Mouse (Mus musculus): Measurements from ENCODE around the gene Polr2e. TPM values are rescaled to one million over a fixed set of nuclear protein-coding genes. Genes with fewer than 3 reads are reported as not detected.

The Polr2e gene
- 146 TPM for polyA plus RNA-seq (2021)

GRCm38 (mm10) chr10:80039559-80039979, at the start of gene Polr2e:
Gene Polr2e, minus strand, starts transcription at chr10:80039795.
- CTCF ChIA-PET: no interaction called here
- no peaks in the 10 kb centered on the region for H3K27me3 ChIP-seq
- peak; percentile 24 for ATAC-seq

DNA sequence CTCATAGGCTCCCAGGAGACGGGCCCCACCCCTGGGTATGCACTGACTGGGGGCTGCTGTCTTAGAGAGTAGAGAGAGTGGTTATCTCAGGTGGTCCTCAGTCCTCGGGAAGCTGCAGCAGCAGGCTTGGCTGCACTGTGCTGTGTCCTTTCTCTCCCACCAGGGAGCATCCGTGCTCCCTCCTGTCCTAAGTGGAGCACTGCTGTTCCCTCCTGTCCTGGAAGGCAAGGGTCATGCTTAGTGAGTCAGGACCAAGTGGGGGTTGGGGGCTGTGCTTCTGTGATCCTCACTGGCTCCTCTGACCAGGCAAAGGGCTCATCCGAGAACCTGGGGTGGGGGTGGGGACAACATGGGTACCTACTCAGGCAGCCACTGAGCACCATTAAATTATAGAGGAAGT, 49.6 kb upstream of the Polr2e start:
- ChIA-PET CTCF (no interaction called here), POLR2A (no interaction called here)
- H3K27me3 ChIP-seq: no peaks in the 10 kb centered on the region
- TF ChIP-seq CTCF (IDR thresholded peaks at IDR 0.05): no peak
- in situ Hi-C loops (cut with MboI; ENCODE audit: low pct_unique_long_range_greater_than_20kb): no loop called here
- DNase-seq (ENCODE audit: low read depth, low spot score) (no peak), ATAC-seq (no peak)

More at GRCm38 (mm10) chr10:80039559-80039979, at the start of gene Polr2e:
- POLR2A ChIA-PET: interaction anchor here (0.6 to 1.5 kb wide), 6 partner anchors 11 to 117 kb away, joined by 3 read pairs; no protein-coding TSS in a partner anchor
- in situ Hi-C loops (cut with MboI; ENCODE audit: low pct_unique_long_range_greater_than_20kb): no loop called here
- TF ChIP-seq CTCF (IDR thresholded peaks at IDR 0.05): no peak
- DNase-seq (ENCODE audit: low read depth, low spot score): peak; percentile 82

DNA sequence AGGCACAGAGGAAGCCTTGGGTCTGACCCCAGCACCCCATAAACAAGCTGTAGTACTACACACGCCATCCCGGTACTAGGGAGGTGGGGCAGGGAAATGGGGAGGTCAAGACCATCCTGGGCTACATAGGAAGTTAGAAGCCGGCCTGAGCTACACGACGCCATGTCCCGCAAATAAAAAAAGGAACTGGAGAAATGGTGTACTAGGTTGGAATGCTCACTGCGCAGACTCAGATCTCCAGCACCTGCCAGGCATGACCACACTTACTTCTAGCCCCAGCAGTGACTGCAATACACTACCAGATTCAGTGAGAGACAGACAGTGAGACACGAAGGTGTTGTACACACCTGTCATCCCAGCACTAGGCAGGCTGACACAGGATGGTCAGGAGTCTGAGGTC, 47.9 kb upstream of the Polr2e start:
- DNase-seq (ENCODE audit: low read depth, low spot score): no peak
- ChIA-PET CTCF (interaction anchor here (1.0 to 1.2 kb wide), 2 partner anchors 11 to 20 kb away, joined by 3 to 4 read pairs; no protein-coding TSS in a partner anchor), POLR2A (interaction anchor here (1.2 to 5.7 kb wide), 2 partner anchors 13 to 26 kb away, joined by 3 to 47 read pairs; no protein-coding TSS in a partner anchor)
- H3K27me3 ChIP-seq: no peaks in the 10 kb centered on the region
- no peak for ATAC-seq
- in situ Hi-C loops (cut with MboI; ENCODE audit: low pct_unique_long_range_greater_than_20kb): no loop called here
- no peak for TF ChIP-seq CTCF (IDR thresholded peaks at IDR 0.05)

GRCm38 (mm10) chr10:80086847-80087246, 47.3 kb upstream of the Polr2e start:
- peak; percentile 78 for ATAC-seq
- ChIA-PET CTCF (interaction anchor here (1.2 kb wide), 1 partner anchor 21 kb away, joined by 3 read pairs; no protein-coding TSS in a partner anchor), POLR2A (interaction anchor here (1.0 to 5.7 kb wide), 3 partner anchors 13 to 34 kb away, joined by 3 to 47 read pairs (median 3); no protein-coding TSS in a partner anchor)
- no peaks in the 10 kb centered on the region for H3K27me3 ChIP-seq
- TF ChIP-seq CTCF (IDR thresholded peaks at IDR 0.05): no peak
- in situ Hi-C loops (cut with MboI; ENCODE audit: low pct_unique_long_range_greater_than_20kb): no loop called here
- no peak for DNase-seq (ENCODE audit: low read depth, low spot score)

DNA sequence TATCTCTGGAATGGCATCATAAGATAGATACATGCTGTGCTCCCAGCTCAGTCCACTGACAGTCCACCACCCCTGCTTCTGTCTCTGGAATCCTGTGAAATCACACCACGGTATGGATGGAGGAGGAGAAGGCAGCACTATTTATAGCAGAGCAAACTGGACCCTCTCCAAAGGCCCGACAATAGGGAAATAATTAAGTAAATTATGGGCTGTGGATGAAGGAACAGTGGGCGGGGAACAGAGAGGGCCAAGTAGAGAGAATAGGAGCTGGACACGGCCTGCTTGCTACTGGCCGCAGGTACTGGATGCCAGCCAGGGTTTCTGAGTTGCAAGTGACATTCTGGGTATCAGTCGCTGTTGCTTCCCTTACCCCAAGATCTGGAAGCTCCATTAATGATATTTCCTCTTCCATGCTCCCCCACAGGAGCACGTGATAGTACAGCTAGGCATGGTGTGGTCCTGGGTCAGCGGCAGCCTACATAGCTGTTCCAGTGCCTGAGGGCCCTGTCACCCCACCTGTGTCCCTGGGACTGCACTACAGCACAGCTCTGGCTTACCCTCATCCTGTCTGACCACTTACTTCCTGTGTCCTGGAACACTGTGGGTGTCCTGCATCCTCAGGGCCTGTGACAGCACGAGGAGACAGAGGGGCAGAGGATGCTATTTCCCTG, 45.4 kb upstream of the Polr2e start:
- no peaks in the 10 kb centered on the region for H3K27me3 ChIP-seq
- CTCF ChIA-PET: interaction anchor here (0.7 to 1.4 kb wide), 2 partner anchors 9 to 15 kb away, joined by 3 to 4 read pairs; no protein-coding TSS in a partner anchor
- POLR2A ChIA-PET: interaction anchor here (1.0 to 5.7 kb wide), 3 partner anchors 11 to 29 kb away, joined by 4 to 47 read pairs (median 7); no protein-coding TSS in a partner anchor
- peak; percentile 22 for ATAC-seq
- no peak for TF ChIP-seq CTCF (IDR thresholded peaks at IDR 0.05)
- DNase-seq (ENCODE audit: low read depth, low spot score): peak; percentile 68
- in situ Hi-C loops (cut with MboI; ENCODE audit: low pct_unique_long_range_greater_than_20kb): no loop called here

- TF ChIP-seq CTCF (IDR thresholded peaks at IDR 0.05): no peak
- in situ Hi-C loops (cut with MboI; ENCODE audit: low pct_unique_long_range_greater_than_20kb): no loop called here
- CTCF ChIA-PET: interaction anchor here (1.4 kb wide), 1 partner anchor 10 kb away, joined by 3 read pairs; no protein-coding TSS in a partner anchor
- no peak for ATAC-seq
- no peaks in the 10 kb centered on the region for H3K27me3 ChIP-seq
- DNase-seq (ENCODE audit: low read depth, low spot score): no peak
- POLR2A ChIA-PET: interaction anchor here (1.2 to 1.9 kb wide), 2 partner anchors 9 to 25 kb away, joined by 3 to 4 read pairs; no protein-coding TSS in a partner anchor
Measured at GRCm38 (mm10) chr10:80081075-80081474, 41.5 kb upstream of the Polr2e start.

DNA sequence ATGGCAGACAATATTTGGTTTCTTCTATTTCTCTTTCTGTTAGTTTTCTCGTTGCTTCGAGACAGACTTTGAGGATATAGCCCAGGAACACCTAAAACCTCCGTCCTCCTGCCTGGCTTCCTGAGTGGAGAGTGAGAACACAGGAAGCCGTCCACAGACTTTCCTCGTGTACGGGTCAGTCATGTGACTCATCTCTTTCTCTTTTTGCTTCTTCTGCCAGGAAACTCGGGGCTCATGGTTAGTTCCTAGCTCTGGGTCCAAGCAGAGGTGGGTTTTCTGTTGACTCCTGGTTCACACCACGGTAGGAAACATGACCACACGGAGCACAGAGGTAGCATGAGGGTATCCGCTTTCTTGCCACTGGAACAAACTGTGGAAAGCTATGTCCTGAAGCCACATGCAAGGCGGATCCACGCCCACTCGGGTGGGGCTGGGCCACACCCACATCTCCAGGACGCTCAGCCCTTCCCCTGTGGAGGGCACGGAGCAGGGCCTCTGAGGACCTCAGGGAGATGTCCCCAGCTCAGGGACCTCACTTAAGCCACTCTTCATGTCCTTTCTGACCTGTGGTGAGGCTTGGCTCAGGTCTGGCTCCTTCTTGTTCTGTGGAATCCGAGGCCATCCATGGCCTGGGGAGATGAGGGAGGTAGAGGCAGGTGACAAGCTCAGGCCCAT, 40.9 kb upstream of the Polr2e start:
- CTCF ChIA-PET: interaction anchor here (1.4 kb wide), 1 partner anchor 9 kb away, joined by 3 read pairs; no protein-coding TSS in a partner anchor
- no peak for DNase-seq (ENCODE audit: low read depth, low spot score)
- no peak for ATAC-seq
- in situ Hi-C loops (cut with MboI; ENCODE audit: low pct_unique_long_range_greater_than_20kb): no loop called here
- POLR2A ChIA-PET: interaction anchor here (1.2 to 1.9 kb wide), 2 partner anchors 9 to 24 kb away, joined by 3 to 4 read pairs; no protein-coding TSS in a partner anchor
- no peaks in the 10 kb centered on the region for H3K27me3 ChIP-seq
- no peak for TF ChIP-seq CTCF (IDR thresholded peaks at IDR 0.05)

DNA sequence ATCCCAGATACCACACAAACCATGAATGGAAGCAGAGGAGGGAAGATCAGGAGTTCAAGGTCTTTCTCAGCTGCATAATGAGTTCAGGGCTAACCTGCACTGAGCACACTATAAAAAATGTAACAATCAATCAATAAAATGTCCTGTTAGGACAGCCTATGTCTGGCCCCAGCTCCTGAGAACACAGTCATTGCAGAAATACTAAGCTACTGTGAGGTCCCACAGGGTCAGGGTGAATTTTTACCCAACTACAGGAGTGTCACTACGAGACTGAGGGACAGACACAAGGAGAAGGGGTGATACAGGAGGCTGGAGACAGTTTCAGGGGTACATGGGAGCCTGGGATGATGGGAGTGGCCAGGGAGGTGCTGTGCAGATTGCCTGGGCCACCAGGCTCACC, 38.8 kb upstream of the Polr2e start:
- DNase-seq (ENCODE audit: low read depth, low spot score): no peak
- CTCF ChIA-PET: interaction anchor here (1.0 kb wide), 1 partner anchor 34 kb away, joined by 3 read pairs; no protein-coding TSS in a partner anchor

DNA sequence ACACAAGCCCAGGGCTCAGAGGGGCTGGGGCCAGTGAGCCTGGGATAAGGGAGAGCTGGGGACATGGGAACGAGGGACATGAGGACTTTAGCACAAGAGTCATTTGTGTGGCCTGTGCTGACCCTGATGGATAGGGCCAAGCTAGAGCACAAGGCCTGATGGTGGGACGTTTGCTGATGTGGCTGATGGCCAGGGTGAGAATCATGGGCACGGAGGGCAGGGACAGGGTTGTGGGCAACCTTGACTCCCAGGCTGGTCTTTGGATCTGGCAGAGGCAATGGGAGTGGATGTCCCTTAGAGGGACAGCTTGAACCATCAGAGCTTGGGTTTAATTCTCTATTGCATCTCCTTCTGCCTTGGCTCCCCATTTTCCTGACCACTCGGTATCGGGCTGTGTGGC, 37.7 kb upstream of the Polr2e start:
- DNase-seq (ENCODE audit: low read depth, low spot score): no peak
- CTCF ChIA-PET: interaction anchor here (0.9 to 1.2 kb wide), 2 partner anchors 31 to 90 kb away, joined by 3 to 4 read pairs; no protein-coding TSS in a partner anchor
- no peaks in the 10 kb centered on the region for H3K27me3 ChIP-seq
- POLR2A ChIA-PET: interaction anchor here (0.5 to 6.4 kb wide), 3 partner anchors 9 to 1189 kb away, joined by 3 to 47 read pairs (median 5); partner anchors contain the start of gene Sbno2
- TF ChIP-seq CTCF (IDR thresholded peaks at IDR 0.05): no peak
- in situ Hi-C loops (cut with MboI; ENCODE audit: low pct_unique_long_range_greater_than_20kb): no loop called here
- ATAC-seq: no peak

More for the DNA sequence above, 38.8 kb upstream of the Polr2e start:
- TF ChIP-seq CTCF (IDR thresholded peaks at IDR 0.05): no peak
- no peak for ATAC-seq
- POLR2A ChIA-PET: interaction anchor here (1.0 to 1.2 kb wide), 2 partner anchors 12 to 27 kb away, joined by 3 to 4 read pairs; partner anchors contain the start of gene Sbno2
- no peaks in the 10 kb centered on the region for H3K27me3 ChIP-seq
- in situ Hi-C loops (cut with MboI; ENCODE audit: low pct_unique_long_range_greater_than_20kb): no loop called here

DNA sequence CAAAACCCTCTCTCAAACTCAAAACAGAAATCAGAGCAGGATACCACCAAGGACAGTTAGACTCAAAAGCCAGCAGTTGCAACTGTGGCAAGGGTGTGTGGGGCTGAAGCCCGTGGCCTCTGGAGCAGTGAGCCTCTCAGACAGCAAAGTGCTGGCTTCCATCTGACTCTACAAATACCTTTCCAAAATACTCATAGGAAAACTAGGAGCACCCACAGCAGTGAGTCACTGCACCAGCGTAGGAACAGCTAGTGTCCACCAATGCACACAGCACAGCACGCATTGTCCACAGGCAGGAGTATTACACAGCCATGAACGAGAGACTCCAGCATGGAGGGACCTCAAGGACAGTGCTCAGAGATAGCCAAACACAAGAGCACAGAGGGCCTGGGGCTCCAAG, 36.8 kb upstream of the Polr2e start:
- TF ChIP-seq CTCF (IDR thresholded peaks at IDR 0.05): no peak
- in situ Hi-C loops (cut with MboI; ENCODE audit: low pct_unique_long_range_greater_than_20kb): no loop called here
- CTCF ChIA-PET: interaction anchor here (0.9 to 1.2 kb wide), 2 partner anchors 32 to 89 kb away, joined by 3 to 4 read pairs; no protein-coding TSS in a partner anchor
- DNase-seq (ENCODE audit: low read depth, low spot score): no peak
- no peak for ATAC-seq
- POLR2A ChIA-PET: interaction anchor here (1.0 to 6.8 kb wide), 6 partner anchors 10 to 88 kb away, joined by 3 to 50 read pairs (median 5); partner anchors contain the start of genes Cnn2 and Polr2e
- no peaks in the 10 kb centered on the region for H3K27me3 ChIP-seq

Data from Patski (cell line).